Mouse (Mus musculus): ENCODE results near the gene 4930426L09Rik.

- TF ChIP-seq CTCF (IDR thresholded peaks at IDR 0.05; ENCODE audit: insufficient read depth, low read length) (no peak), POLR2A (IDR thresholded peaks at IDR 0.05; ENCODE audit: borderline replicate concordance, extremely low read depth, low read depth, low read length) (no peak)
Measured at GRCm38 (mm10) chr2:18954422-18954821, 43.7 kb upstream of the 4930426L09Rik start.
